Mouse (Mus musculus) small intestine, adult 2 months (tissue): Measurements from ENCODE around the gene Tmed10.

ENCODE experiments used
- CTCF ChIP-seq: fragments of 200-500 bp; IDR thresholded peaks from 2 replicates; pipeline ENCODE4 v1.5.1; 2012; ENCODE audit warnings: low read depth, mild to moderate bottlenecking, control low read depth, inconsistent platforms, low read length, moderate library complexity, mixed read lengths; ENCODE audit not compliant: insufficient replicate concordance, insufficient read length; ENCODE audit errors: extremely low read depth
- POLR2A ChIP-seq: fragments of 200-500 bp; IDR thresholded peaks from 2 replicates; pipeline ENCODE4 v1.6.1; 2012; ENCODE audit warnings: low read depth, mild to moderate bottlenecking, control low read depth, inconsistent platforms, low read length, moderate library complexity

- TF ChIP-seq CTCF (no peak), POLR2A (no peak)
These were observed 6.1 kb downstream of the Tmed10 start for GRCm38 (mm10) chr12:85368441-85369063.
